Mouse (Mus musculus) embryonic facial prominence, embryonic 15.5 days (tissue): Measurements from ENCODE around the gene Zmym4. TPM values are rescaled to one million over a fixed set of nuclear protein-coding genes. Genes with fewer than 3 reads are reported as not detected.

Experiments used
- ATAC-seq: fragments of 200-750 bp; cut with Nextera tagmentation; 2 replicates; pipeline ENCODE4 v1.8.0; 2017; ENCODE audit warnings: low read depth, moderate TSS enrichment; ENCODE audit not compliant: insufficient number of reproducible peaks, low FRiP score, low TSS enrichment
- H3K27ac ChIP-seq: fragments of 300-500 bp; sonication (generic); replicated peaks from 2 replicates; pipeline ENCODE4 v1.5.1; 2015; ENCODE audit warnings: mild to moderate bottlenecking, inconsistent platforms
- H3K27me3 ChIP-seq: fragments of 300-500 bp; sonication (generic); 2 replicates; pipeline ENCODE4 v1.6.1; 2015; ENCODE audit warnings: inconsistent platforms
- H3K36me3 ChIP-seq: fragments of 300-500 bp; sonication (generic); 2 replicates; pipeline ENCODE4 v1.6.1; 2015; ENCODE audit warnings: mild to moderate bottlenecking, inconsistent platforms
- H3K4me1 ChIP-seq: fragments of 300-500 bp; sonication (generic); 2 replicates; pipeline ENCODE4 v1.6.1; 2015; ENCODE audit warnings: inconsistent platforms
- H3K4me2 ChIP-seq: fragments of 300-500 bp; sonication (generic); replicated peaks from 2 replicates; pipeline ENCODE4 v1.6.1; 2015; ENCODE audit warnings: mild to moderate bottlenecking, inconsistent platforms
- H3K4me3 ChIP-seq: fragments of 300-500 bp; sonication (generic); replicated peaks from 2 replicates; pipeline ENCODE4 v1.5.1; 2015; ENCODE audit warnings: mild to moderate bottlenecking, inconsistent platforms
- H3K9ac ChIP-seq: fragments of 300-500 bp; sonication (generic); 2 replicates; pipeline ENCODE4 v1.6.1; 2015; ENCODE audit warnings: inconsistent platforms
- H3K9me3 ChIP-seq: fragments of 300-500 bp; sonication (generic); replicated peaks from 2 replicates; pipeline ENCODE4 v1.6.1; 2016; ENCODE audit warnings: inconsistent platforms
- WGBS: fragments of 180-500 bp; shearing (Covaris S2); methylation state at CpG from one replicate; pipeline ENCODE4 v1.1.7; 2015; 5-methylcytosine and 5-hydroxymethylcytosine counted together
- polyA plus RNA-seq: library from polyadenylated mRNA; unstranded; fragments of >200 nt; fragmentation: Nextera tagmentation; extraction: Ambion mirVana; gene quantifications from 2 replicates; pipeline ENCODE4 v1.2.1, GENCODE M21; 2015

The Zmym4 gene
- polyA plus RNA-seq, 1 experiment from 2014 or later: 19.8 TPM

DNA sequence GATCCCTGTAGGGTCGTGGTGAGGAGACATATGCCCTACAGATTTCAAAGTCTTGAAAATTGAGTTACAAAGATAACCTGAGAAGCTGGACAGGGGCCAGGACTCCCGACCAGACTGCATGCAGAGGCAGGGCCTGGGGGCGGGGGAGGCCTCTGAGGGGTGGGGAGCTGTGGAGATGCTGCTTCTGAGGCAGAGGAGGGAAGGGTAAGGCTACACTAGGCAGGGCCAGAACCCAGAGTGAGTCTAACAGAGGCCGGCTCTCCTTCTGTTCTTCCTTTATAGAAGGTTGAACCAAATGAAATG is 117.2 kb downstream of the Zmym4 start:
- 41% methylated on average over 4 of the region's 4 CpGs for WGBS
- peaks cover 52% of the 10 kb centered on the region for H3K36me3 ChIP-seq
- H3K9ac ChIP-seq: no peak overlapping the region
- no peak overlapping the region for H3K4me2 ChIP-seq
- no peak overlapping the region for H3K27ac ChIP-seq
- no peak for ATAC-seq
- H3K4me3 ChIP-seq: no peak overlapping the region
- H3K4me1 ChIP-seq: 0 out of 2 replicates have a peak, but pooled peaks cover 2% of the 10 kb centered on the region
- H3K27me3 ChIP-seq: no peaks in the 10 kb centered on the region
- H3K9me3 ChIP-seq: no peaks in the 10 kb centered on the region

DNA sequence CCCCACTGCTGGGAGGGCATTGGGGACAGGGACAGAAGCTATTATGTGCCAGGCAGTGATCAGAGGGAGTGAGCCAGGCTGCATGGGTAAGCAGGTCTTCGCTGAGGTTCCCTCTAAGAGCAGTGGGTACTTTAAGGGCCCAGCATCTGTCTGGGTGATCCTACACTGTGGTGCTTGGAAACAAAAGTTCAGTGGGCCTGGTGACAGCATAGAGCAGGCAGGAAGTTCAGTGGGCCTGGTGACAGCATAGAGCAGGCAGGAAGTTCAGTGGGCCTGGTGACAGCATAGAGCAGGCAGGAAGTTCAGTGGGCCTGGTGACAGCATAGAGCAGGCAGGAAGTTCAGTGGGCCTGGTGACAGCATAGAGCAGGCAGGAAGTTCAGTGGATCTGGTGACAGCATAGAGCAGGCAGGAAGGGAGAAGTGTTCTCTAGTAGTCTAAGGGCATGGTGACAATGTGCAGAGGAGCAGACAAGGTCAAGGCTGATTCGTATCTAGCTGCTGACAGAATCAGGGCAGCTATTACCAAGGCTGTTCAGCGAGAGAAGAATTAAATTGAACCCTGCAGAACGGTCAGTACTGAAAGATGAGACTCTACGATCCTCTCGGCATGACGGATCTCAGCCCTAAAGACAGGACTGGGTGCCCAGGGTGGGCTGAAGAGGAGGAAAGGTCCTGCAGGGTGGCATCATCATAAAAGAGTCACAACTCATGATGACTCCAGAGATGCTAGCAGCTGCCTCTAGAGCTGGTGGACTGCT is 117.7 kb downstream of the Zmym4 start:
- whole genome bisulfite sequencing: 57% methylated on average over 7 of the region's 7 CpGs
- peaks cover 55% of the 10 kb centered on the region for H3K36me3 ChIP-seq
- H3K4me1 ChIP-seq: 0 out of 2 replicates have a peak, but pooled peaks cover 2% of the 10 kb centered on the region
- ATAC-seq: no peak
- no peaks in the 10 kb centered on the region for H3K27me3 ChIP-seq
- H3K27ac ChIP-seq: no peak overlapping the region; the same call in 1 of the 2 replicates
- H3K4me2 ChIP-seq: no peak overlapping the region
- H3K4me3 ChIP-seq: no peak overlapping the region
- H3K9me3 ChIP-seq: no peaks in the 10 kb centered on the region
- no peak overlapping the region for H3K9ac ChIP-seq

- ATAC-seq: 0 out of 2 replicates have a peak, but pooled peaks have one; percentile 21
- 0 out of 2 replicates have a peak, but pooled peaks cover 2% of the 10 kb centered on the region for H3K4me1 ChIP-seq
- no peak overlapping the region for H3K27ac ChIP-seq
- H3K9ac ChIP-seq: no peak overlapping the region
- H3K36me3 ChIP-seq: peaks cover 58% of the 10 kb centered on the region
- no peak overlapping the region for H3K4me2 ChIP-seq
- H3K27me3 ChIP-seq: no peaks in the 10 kb centered on the region
- H3K9me3 ChIP-seq: no peaks in the 10 kb centered on the region
- 53% methylated on average over 7 of the region's 7 CpGs for WGBS
- H3K4me3 ChIP-seq: no peak overlapping the region
Measured at GRCm38 (mm10) chr4:126846971-126847370, 121.0 kb downstream of the Zmym4 start.

GRCm38 (mm10) chr4:126845664-126846063 is 122.3 kb downstream of the Zmym4 start:
- ATAC-seq: no peak
- no peak overlapping the region for H3K4me2 ChIP-seq
- H3K4me3 ChIP-seq: no peak overlapping the region
- H3K4me1 ChIP-seq: no peaks in the 10 kb centered on the region
- no peak overlapping the region for H3K27ac ChIP-seq
- no peaks in the 10 kb centered on the region for H3K9me3 ChIP-seq
- no peak overlapping the region for H3K9ac ChIP-seq
- peaks cover 69% of the 10 kb centered on the region for H3K36me3 ChIP-seq
- H3K27me3 ChIP-seq: no peaks in the 10 kb centered on the region
- 78% methylated on average over 4 of the region's 4 CpGs for WGBS

GRCm38 (mm10) chr4:126842911-126843310 is 125.0 kb downstream of the Zmym4 start:
- Histone ChIP-seq H3K4me2 (no peak overlapping the region), H3K4me3 (no peak overlapping the region), H3K9ac (no peak overlapping the region), H3K27me3 (no peaks in the 10 kb centered on the region), H3K27ac (no peak overlapping the region), H3K36me3 (peaks cover 66% of the 10 kb centered on the region), H3K4me1 (no peaks in the 10 kb centered on the region; the same call in 1 of the 2 replicates), H3K9me3 (no peaks in the 10 kb centered on the region)
- 68% methylated on average over 3 of the region's 3 CpGs for WGBS
- ATAC-seq: no peak

DNA sequence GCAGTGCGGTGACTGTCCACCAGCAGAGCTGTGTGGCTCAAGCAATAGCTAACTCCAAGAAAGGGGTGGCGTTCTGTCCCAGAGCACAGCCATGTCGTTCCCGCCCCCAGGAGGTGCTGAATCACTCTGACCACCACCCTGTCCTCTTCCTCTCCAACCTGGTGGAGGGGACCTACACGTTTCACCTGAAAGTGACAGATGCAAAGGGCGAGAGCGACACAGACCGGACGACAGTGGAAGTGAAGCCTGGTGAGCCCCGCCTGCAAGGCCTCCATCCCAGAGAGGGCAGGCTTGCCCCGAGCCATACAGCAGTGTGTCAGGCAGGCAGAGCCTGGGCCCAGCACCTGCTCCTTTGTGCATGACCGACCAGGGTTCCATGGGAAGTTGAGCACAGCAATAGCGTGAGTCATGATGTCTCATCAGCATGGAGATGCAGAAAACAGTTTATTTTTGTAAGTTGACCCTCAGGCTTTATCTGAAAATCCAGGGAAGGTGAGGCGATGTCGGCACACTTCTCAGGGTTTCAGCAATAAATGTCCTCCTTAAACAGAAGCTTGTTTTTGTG is 126.9 kb downstream of the Zmym4 start:
- 92% methylated on average over 15 of the region's 15 CpGs for WGBS
- H3K36me3 ChIP-seq: peaks cover 60% of the 10 kb centered on the region
- no peak overlapping the region for H3K4me3 ChIP-seq
- no peaks in the 10 kb centered on the region for H3K27me3 ChIP-seq
- H3K9ac ChIP-seq: no peak overlapping the region
- no peak overlapping the region for H3K4me2 ChIP-seq
- 0 out of 2 replicates have a peak, but pooled peaks have one; percentile 15 for ATAC-seq
- H3K9me3 ChIP-seq: no peaks in the 10 kb centered on the region
- H3K4me1 ChIP-seq: no peaks in the 10 kb centered on the region; the same call in 1 of the 2 replicates
- H3K27ac ChIP-seq: no peak overlapping the region

DNA sequence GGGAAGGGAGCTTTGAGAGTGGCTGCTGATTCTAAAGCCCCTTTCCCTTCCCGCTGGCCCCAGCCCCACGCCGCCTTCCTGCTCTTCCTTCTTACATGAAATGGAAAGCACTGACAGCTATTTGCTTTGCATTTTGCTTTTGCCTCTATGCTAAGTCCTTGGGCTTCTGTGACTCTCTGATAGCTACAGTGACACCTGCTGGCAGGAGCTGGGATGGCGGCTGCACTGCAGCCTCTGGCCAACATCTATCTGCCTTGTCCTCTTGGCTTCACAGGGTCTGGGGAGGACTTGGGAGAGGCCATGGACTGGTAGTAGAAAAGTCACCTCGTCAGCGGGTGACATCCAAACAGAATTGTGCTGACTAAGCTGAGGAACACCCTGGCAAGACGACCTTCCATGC is 128.1 kb downstream of the Zmym4 start:
- Histone ChIP-seq H3K4me3 (no peak overlapping the region), H3K36me3 (peaks cover 61% of the 10 kb centered on the region), H3K4me2 (no peak overlapping the region), H3K27ac (no peak overlapping the region), H3K27me3 (no peaks in the 10 kb centered on the region), H3K9ac (no peak overlapping the region), H3K9me3 (no peaks in the 10 kb centered on the region), H3K4me1 (no peaks in the 10 kb centered on the region; the same call in 1 of the 2 replicates)
- WGBS: 11% methylated on average over 7 of the region's 7 CpGs
- 0 out of 2 replicates have a peak, but pooled peaks have one; percentile 45 for ATAC-seq

DNA sequence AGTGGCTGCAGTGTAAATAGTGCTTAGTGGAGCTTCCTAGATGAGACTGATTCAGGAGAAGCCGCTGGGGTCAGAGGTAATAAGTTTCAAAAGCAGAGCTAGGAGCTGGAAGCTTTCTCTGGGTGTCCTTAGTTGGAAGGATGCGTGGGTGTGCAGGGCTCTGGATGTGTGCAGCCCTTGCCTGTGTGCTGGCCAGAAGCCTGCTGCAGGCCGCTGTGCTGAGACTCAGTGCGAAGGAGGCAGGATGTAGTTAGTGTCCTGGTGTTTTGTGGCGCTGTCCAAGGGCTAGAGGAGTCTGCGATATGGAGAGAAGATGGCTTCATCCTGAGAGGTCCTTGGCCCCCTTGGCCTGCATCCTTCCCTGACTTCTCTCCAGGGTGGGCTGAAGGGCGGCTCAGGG is 129.1 kb downstream of the Zmym4 start:
- Histone ChIP-seq H3K27ac (no peak overlapping the region), H3K36me3 (peaks cover 62% of the 10 kb centered on the region)

GRCm38 (mm10) chr4:126831122-126831521 is 136.8 kb downstream of the Zmym4 start:
- Histone ChIP-seq H3K4me3 (no peak overlapping the region), H3K27me3 (no peaks in the 10 kb centered on the region), H3K9me3 (no peaks in the 10 kb centered on the region), H3K36me3 (peaks cover 38% of the 10 kb centered on the region), H3K4me2 (no peak overlapping the region), H3K4me1 (no peaks in the 10 kb centered on the region), H3K27ac (no peak overlapping the region), H3K9ac (no peak overlapping the region)
- no peak for ATAC-seq
- whole genome bisulfite sequencing: 98% methylated on average over 5 of the region's 5 CpGs

More for the DNA sequence above, 129.1 kb downstream of the Zmym4 start:
- Histone ChIP-seq H3K4me2 (no peak overlapping the region), H3K27me3 (no peaks in the 10 kb centered on the region), H3K9ac (no peak overlapping the region), H3K4me3 (no peak overlapping the region), H3K4me1 (no peaks in the 10 kb centered on the region; the same call in 1 of the 2 replicates), H3K9me3 (no peaks in the 10 kb centered on the region)
- no peak for ATAC-seq
- 80% methylated on average over 7 of the region's 7 CpGs for WGBS

DNA sequence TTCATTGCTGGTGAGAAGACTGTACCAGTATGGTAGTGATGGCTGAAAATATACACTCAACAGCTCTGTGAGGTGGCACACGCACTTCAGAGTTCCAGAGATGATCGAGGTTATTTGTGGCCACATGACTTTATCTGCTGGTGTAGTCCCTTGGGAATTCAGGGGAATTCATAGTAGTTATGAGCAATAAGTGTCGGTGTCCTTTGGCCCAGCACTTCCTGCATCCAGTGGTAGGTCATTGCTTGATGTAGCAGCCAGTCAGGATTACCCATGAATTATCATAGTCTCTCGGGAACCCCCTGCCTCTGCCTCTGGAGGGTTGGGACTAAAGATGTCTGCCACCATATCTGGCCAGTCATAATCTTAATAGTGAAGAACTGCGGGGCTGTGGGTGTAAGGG is 144.0 kb downstream of the Zmym4 start:
- Histone ChIP-seq H3K27me3 (no peaks in the 10 kb centered on the region), H3K9me3 (no peaks in the 10 kb centered on the region), H3K27ac (no peak overlapping the region), H3K36me3 (peaks cover 5% of the 10 kb centered on the region; the same call in 1 of the 2 replicates), H3K9ac (no peak overlapping the region), H3K4me3 (no peak overlapping the region), H3K4me2 (no peak overlapping the region), H3K4me1 (no peaks in the 10 kb centered on the region)
- no peak for ATAC-seq
- WGBS: 81% methylated on average over 5 of the region's 5 CpGs

DNA sequence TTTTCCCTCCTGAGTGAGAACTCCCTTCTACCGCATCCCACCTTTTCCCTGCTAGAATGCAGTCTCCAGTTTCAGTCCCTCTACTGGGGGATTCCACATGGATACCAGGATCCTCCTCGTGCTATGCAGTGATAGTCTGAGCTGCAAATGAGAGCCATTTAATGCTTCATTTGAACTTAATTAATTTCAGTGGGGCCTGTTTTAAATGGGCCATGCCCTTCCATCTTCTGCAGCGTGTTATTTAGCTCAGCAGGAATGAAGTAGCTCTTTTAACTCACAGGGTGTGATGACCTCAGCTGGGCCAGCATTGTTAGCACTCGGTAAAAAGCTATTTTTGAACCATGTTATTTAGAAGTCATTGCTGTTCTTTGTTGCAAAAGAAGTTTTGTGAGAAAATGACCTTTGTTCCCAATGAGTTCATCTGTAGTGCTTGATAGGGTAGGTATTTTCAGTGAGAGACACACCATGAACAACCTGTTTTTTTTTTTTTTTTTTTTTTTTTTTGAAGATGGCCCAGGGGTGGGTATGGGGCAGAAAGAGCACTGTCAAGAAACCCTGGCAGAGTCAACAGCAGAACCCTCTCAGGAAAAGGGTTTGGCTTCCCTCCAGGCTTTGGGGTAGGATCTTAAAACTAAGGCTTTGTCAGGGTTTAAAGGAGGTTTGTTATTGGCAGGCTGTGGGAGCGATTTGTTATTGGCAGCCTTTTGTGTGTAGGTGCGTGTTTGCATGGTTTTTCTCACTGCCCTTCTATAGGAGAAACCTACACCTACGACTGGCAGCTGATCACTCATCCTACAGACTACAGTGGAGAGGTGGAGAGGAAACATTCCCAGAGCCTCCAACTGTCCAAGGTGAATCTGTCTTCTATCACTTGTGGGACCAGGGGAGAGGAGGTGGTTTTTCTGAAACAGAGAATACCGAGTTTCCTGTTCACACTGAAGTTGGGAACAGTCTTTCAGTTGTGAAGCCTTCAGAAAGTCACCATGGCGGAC is 144.7 kb downstream of the Zmym4 start:
- Histone ChIP-seq H3K4me2 (no peak overlapping the region), H3K4me1 (no peaks in the 10 kb centered on the region), H3K4me3 (no peak overlapping the region), H3K36me3 (peaks cover 8% of the 10 kb centered on the region; the same call in 1 of the 2 replicates), H3K27me3 (no peaks in the 10 kb centered on the region), H3K9ac (no peak overlapping the region), H3K27ac (no peak overlapping the region), H3K9me3 (no peaks in the 10 kb centered on the region)
- 63% methylated on average over 9 of the region's 9 CpGs for WGBS
- no peak for ATAC-seq
